Mouse (Mus musculus) olfactory bulb, adult 2 months (tissue): ENCODE results near the gene Mras.

ENCODE experiments used
- CTCF ChIP-seq: fragments of 200-500 bp; IDR thresholded peaks from 2 replicates; pipeline ENCODE4 v1.5.1; 2012; ENCODE audit warnings: low read depth, mild to moderate bottlenecking, low read length, moderate library complexity; ENCODE audit not compliant: insufficient read depth
- POLR2A ChIP-seq: fragments of 200-500 bp; IDR thresholded peaks from 2 replicates; pipeline ENCODE4 v1.6.1; 2012; ENCODE audit warnings: mild to moderate bottlenecking, low read depth, low read length, moderate library complexity; ENCODE audit not compliant: insufficient read depth

DNA sequence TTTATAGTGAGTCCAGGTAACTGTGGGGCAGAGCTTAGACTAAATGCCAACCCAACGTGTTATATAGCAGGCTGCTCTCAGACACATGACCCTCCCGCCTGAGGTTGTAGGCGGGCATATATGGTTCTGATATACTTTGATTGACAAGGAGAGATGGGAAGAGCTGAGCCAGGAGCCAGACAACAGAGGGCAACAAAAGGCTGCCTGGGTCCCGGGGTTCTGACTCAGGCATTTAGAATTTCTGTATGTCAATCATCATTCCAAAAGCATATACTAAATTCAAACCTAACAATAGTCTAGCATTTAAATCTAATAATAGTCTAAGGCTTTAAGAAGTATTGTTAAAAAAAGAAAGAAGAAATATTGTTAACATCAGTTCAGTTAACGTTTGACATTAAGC is 58.0 kb downstream of the Mras start:
- TF ChIP-seq POLR2A = no peak
- TF ChIP-seq CTCF = no peak
